Mouse (Mus musculus) cerebellum, adult 18-20 months (tissue): ENCODE results near the gene Samd4.

ENCODE experiments used
- DNase-seq, 2 experiments: peaks; one replicate each; pipeline ENCODE4 v3.0.0; 2021

The Samd4 gene

GRCm38 (mm10) chr14:46956121-46956520 lies 73.5 kb downstream of the Samd4 start:
- no peak for DNase-seq

GRCm38 (mm10) chr14:46959166-46959721 lies 76.6 kb downstream of the Samd4 start:
- DNase-seq = no peak

- no peak for DNase-seq
Observed at GRCm38 (mm10) chr14:46959831-46960230, 77.2 kb downstream of the Samd4 start.

GRCm38 (mm10) chr14:46962832-46963231 lies 80.2 kb downstream of the Samd4 start:
- DNase-seq = no peak

- no peak for DNase-seq
Observed at GRCm38 (mm10) chr14:46964074-46964872, 81.6 kb downstream of the Samd4 start.

GRCm38 (mm10) chr14:46966206-46966605 lies 83.6 kb downstream of the Samd4 start:
- DNase-seq = no peak

GRCm38 (mm10) chr14:46968046-46968445 lies 85.4 kb downstream of the Samd4 start:
- DNase-seq = no peak

- peak; percentile 45 to 50 for DNase-seq
Observed at GRCm38 (mm10) chr14:46970673-46971072, 88.0 kb downstream of the Samd4 start.

GRCm38 (mm10) chr14:46971802-46972201 lies 89.1 kb downstream of the Samd4 start:
- DNase-seq = no peak

- no peak for DNase-seq
Observed at GRCm38 (mm10) chr14:46974874-46975273, 92.2 kb downstream of the Samd4 start.

- no peak for DNase-seq
Observed at GRCm38 (mm10) chr14:46975969-46976368, 93.3 kb downstream of the Samd4 start.

- DNase-seq = no peak
Observed at GRCm38 (mm10) chr14:46976712-46977111, 94.1 kb downstream of the Samd4 start.

GRCm38 (mm10) chr14:46977660-46978059 lies 95.0 kb downstream of the Samd4 start:
- no peak for DNase-seq

- no peak for DNase-seq
Observed at GRCm38 (mm10) chr14:46979172-46979571, 96.5 kb downstream of the Samd4 start.

- no peak for DNase-seq
Observed at GRCm38 (mm10) chr14:46980736-46981438, 98.2 kb downstream of the Samd4 start.

GRCm38 (mm10) chr14:46982106-46982505 lies 99.5 kb downstream of the Samd4 start:
- DNase-seq = no peak

- DNase-seq = no peak
Observed at GRCm38 (mm10) chr14:46984542-46985125, 102.0 kb downstream of the Samd4 start.

GRCm38 (mm10) chr14:46989694-46990093 lies 107.0 kb downstream of the Samd4 start:
- DNase-seq = no peak

GRCm38 (mm10) chr14:46990450-46990849 lies 107.8 kb downstream of the Samd4 start:
- no peak for DNase-seq

GRCm38 (mm10) chr14:46994704-46995103 lies 112.0 kb downstream of the Samd4 start:
- no peak for DNase-seq

GRCm38 (mm10) chr14:46999321-47000025 lies 116.8 kb downstream of the Samd4 start:
- no peak for DNase-seq

- DNase-seq = no peak
Observed at GRCm38 (mm10) chr14:47000096-47000736, 117.6 kb downstream of the Samd4 start.
